Comparison of ENCODE assay signal across 9 mouse cellular contexts in the genomic region with DNA sequence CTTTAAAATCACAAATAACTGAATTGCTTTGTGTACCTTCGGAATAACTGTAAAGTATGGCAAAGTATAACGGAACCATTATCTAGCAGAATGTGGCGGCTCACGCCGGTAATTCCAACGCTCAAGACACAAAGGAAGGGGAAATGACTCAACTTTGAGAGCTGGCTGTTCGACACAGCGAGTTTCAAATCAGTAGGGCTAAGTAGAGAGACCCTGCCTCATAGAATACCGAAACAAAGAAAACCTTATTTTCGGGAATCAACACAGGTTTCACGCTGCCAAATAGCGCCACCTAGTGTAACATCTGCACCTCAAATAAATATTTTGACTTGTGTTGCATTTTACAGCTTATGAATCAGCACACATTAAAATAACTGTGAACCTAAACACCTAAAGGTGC. TPM values are rescaled to one million over a fixed set of nuclear protein-coding genes. Genes with fewer than 3 reads are reported as not detected.
DNase-seq lines count a peak whose midpoint lies in the region; ATAC-seq and TF ChIP-seq lines count a peak whose summit lies in the region.
"Had no signal": no experiment of that assay in that cellular context is flagged by ENCODE, and none has a peak within 500 bp of the region (broad histone marks: within the 10 kb centered on the region; RNA-seq: fewer than 3 reads in every experiment).

No protein-coding gene starts in this region.

- DNase-seq in heart, adult 18-20 months: peak; percentile 49 to 82
- no peak for DNase-seq in heart, embryonic 10.5 days (ENCODE audit: low spot score)
- peak; percentile 34 for DNase-seq in thymus, adult 2 months
- DNase-seq in thymus, adult 18-20 months: no peak
- DNase-seq in c-Kit-negative CD71-positive TER-119-positive erythroid progenitor cells, embryonic 14.5 days (ENCODE audit: low read depth, low spot score): peak; percentile 16
- peak; percentile 65 for DNase-seq in lung, postnatal 10 days
- no peak for DNase-seq in testis, postnatal 10 days (ENCODE audit: low spot score)

- no peaks in the 10 kb centered on the region for H3K36me3 ChIP-seq in heart, embryonic 10.5 days
- no peaks in the 10 kb centered on the region for H3K36me3 ChIP-seq in thymus, adult 2 months (ENCODE audit: control insufficient read depth, insufficient read depth, low read length)
- no peaks in the 10 kb centered on the region for H3K36me3 ChIP-seq in heart, embryonic 16.5 days (ENCODE audit: control insufficient read depth, insufficient read depth)
- H3K36me3 ChIP-seq: embryonic facial prominence, embryonic 12.5 days had no signal

- H3K4me1 ChIP-seq in heart, embryonic 10.5 days: peaks cover 6% of the 10 kb centered on the region; the same call in 1 of the 2 replicates
- 0 out of 2 replicates have a peak, but pooled peaks cover 2% of the 10 kb centered on the region for H3K4me1 ChIP-seq in thymus, adult 2 months (replicated peaks; ENCODE audit: control insufficient read depth, insufficient read depth, low read length)
- H3K4me1 ChIP-seq in heart, embryonic 16.5 days (ENCODE audit: control insufficient read depth, insufficient read depth, low read length): no peaks in the 10 kb centered on the region
- H3K4me1 ChIP-seq: embryonic facial prominence, embryonic 12.5 days had no signal

- ATAC-seq in heart, embryonic 16.5 days (replicated peaks; ENCODE audit: extremely low read depth, insufficient read depth, low FRiP score): no peak

- H3K27ac ChIP-seq in heart, embryonic 10.5 days: no peak overlapping the region
- H3K27ac ChIP-seq in thymus, adult 2 months (ENCODE audit: control insufficient read depth, insufficient read depth, low read length): no peak overlapping the region
- H3K27ac ChIP-seq in heart, embryonic 16.5 days (ENCODE audit: low read length): no peak overlapping the region
- H3K27ac ChIP-seq: embryonic facial prominence, embryonic 12.5 days had no signal

- WGBS in heart, embryonic 10.5 days: 48% methylated on average over 12 of the region's 12 CpGs
- WGBS in thymus, adult 2 months: 52% methylated on average over 12 of the region's 12 CpGs
- 52% methylated on average over 12 of the region's 12 CpGs for WGBS in heart, embryonic 16.5 days

- H3K9ac ChIP-seq in heart, embryonic 16.5 days (ENCODE audit: low read length): no peak overlapping the region
- H3K9ac ChIP-seq: embryonic facial prominence, embryonic 12.5 days had no signal

- H3K27me3 ChIP-seq in heart, embryonic 10.5 days (ENCODE audit: insufficient read depth, poor library complexity, severe bottlenecking): peaks cover 10% of the 10 kb centered on the region; the same call in 1 of the 2 replicates
- no peaks in the 10 kb centered on the region for H3K27me3 ChIP-seq in thymus, adult 2 months (ENCODE audit: control insufficient read depth, insufficient read depth, low read length)
- no peaks in the 10 kb centered on the region for H3K27me3 ChIP-seq in heart, embryonic 16.5 days (ENCODE audit: control insufficient read depth, insufficient read depth, low read length)
- H3K27me3 ChIP-seq: embryonic facial prominence, embryonic 12.5 days had no signal

- TF ChIP-seq POLR2A in thymus, adult 2 months (IDR thresholded peaks at IDR 0.05; ENCODE audit: control insufficient read depth, extremely low read depth, insufficient read depth, low read length, poor library complexity): no peak

- peak overlapping the region; percentile 38; the same call in 1 of the 2 replicates for H3K4me2 ChIP-seq in heart, embryonic 16.5 days (ENCODE audit: low read depth, low read length)
- H3K4me2 ChIP-seq: embryonic facial prominence, embryonic 12.5 days had no signal

- H3K9me3 ChIP-seq in heart, embryonic 10.5 days: no peaks in the 10 kb centered on the region
- no peaks in the 10 kb centered on the region for H3K9me3 ChIP-seq in heart, embryonic 16.5 days (replicated peaks; ENCODE audit: control insufficient read depth, low read length)
- H3K9me3 ChIP-seq: embryonic facial prominence, embryonic 12.5 days had no signal

- no peak overlapping the region for H3K4me3 ChIP-seq in heart, embryonic 10.5 days
- H3K4me3 ChIP-seq in thymus, adult 2 months (ENCODE audit: control insufficient read depth, insufficient read depth, low read length): no peak overlapping the region
- H3K4me3 ChIP-seq in heart, embryonic 16.5 days (ENCODE audit: low read length): no peak overlapping the region
- H3K4me3 ChIP-seq: embryonic facial prominence, embryonic 12.5 days had no signal

- TF ChIP-seq CTCF in thymus, adult 2 months (IDR thresholded peaks at IDR 0.05; ENCODE audit: borderline replicate concordance, control insufficient read depth, extremely low read depth, insufficient read depth, low read length, poor library complexity): no peak

RNA-seq across cellular contexts. Expression of gene Ablim1, which starts 14.1 kb away (rescaled TPM):
- 100 to 1,000 TPM; 384 to 401 TPM for total RNA-seq in heart, adult 18-20 months (2021)
- 41.9 and 60.6 TPM in 2 replicates for polyA plus RNA-seq in heart, embryonic 10.5 days (2016; fragmentation: Nextera tagmentation; extraction: Ambion mirVana)
- polyA plus RNA-seq in thymus, adult 2 months (2012; rRNA removed): 216 and 231 TPM in 2 replicates
- 72.6 and 76.3 TPM in 2 replicates for polyA plus RNA-seq in heart, embryonic 16.5 days (2015; fragmentation: Nextera tagmentation; extraction: Ambion mirVana)

RNA-seq across cellular contexts. Expression of gene Fam160b1, which starts 31.7 kb away (rescaled TPM):
- total RNA-seq in heart, adult 18-20 months (2021): 10 to 100 TPM; 10.5 to 11.1 TPM
- polyA plus RNA-seq in heart, embryonic 10.5 days (2016; fragmentation: Nextera tagmentation; extraction: Ambion mirVana): 11.2 and 11.8 TPM in 2 replicates
- 26.1 and 28.3 TPM in 2 replicates for polyA plus RNA-seq in thymus, adult 2 months (2012; rRNA removed)
- 10.0 and 10.8 TPM in 2 replicates for polyA plus RNA-seq in heart, embryonic 16.5 days (2015; fragmentation: Nextera tagmentation; extraction: Ambion mirVana)

Comparison
In these comparisons a context has a peak if more than half of its experiments do, and no peak if none do; other contexts are left out.
1. DNase-seq: peak in heart, adult 18-20 months (2 of 2), thymus, adult 2 months (single experiment), c-Kit-negative CD71-positive TER-119-positive erythroid progenitor cells, embryonic 14.5 days (single experiment) and lung, postnatal 10 days (single experiment); none in heart, embryonic 10.5 days (single experiment), thymus, adult 18-20 months (0 of 2) and testis, postnatal 10 days (single experiment).